Mouse (Mus musculus) G1E (cell line): Measurements from ENCODE around the gene Mthfs. TPM values are rescaled to one million over a fixed set of nuclear protein-coding genes. Genes with fewer than 3 reads are reported as not detected.
"Not testable (repeated sequence)": the region's sequence is repeated elsewhere in the genome, so short reads cannot be mapped to it uniquely, and the experiment has no call there.

Experiments used
- ATAC-seq: 2 replicates; pipeline ENCODE4 v1.8.0; 2016; ENCODE audit warnings: mild to moderate bottlenecking; ENCODE audit not compliant: insufficient number of reproducible peaks, poor library complexity, low FRiP score, severe bottlenecking; ENCODE audit errors: extremely low read depth
- DNase-seq: peaks from one replicate; pipeline ENCODE4 v3.0.0; 2012; ENCODE audit warnings: low spot score
- H3K27me3 ChIP-seq: 2 replicates; pipeline ENCODE4 v1.6.1; 2012; ENCODE audit warnings: mild to moderate bottlenecking, low read length, inconsistent platforms; ENCODE audit not compliant: insufficient read depth
- H3K36me3 ChIP-seq: replicated peaks from 2 replicates; pipeline ENCODE3; 2012; ENCODE audit warnings: mild to moderate bottlenecking, inconsistent platforms
- H3K4me1 ChIP-seq: 2 replicates; pipeline ENCODE4 v1.6.1; 2012; ENCODE audit warnings: low read depth, low read length, inconsistent platforms, mixed read lengths; ENCODE audit not compliant: insufficient read depth
- H3K4me3 ChIP-seq: 2 replicates; pipeline ENCODE4 v1.5.1; 2012; ENCODE audit warnings: low read depth, mild to moderate bottlenecking, inconsistent platforms, low read length, moderate library complexity, mixed read lengths
- H3K9me3 ChIP-seq: replicated peaks from 2 replicates; pipeline ENCODE4 v1.6.1; 2012; ENCODE audit warnings: inconsistent platforms
- CTCF ChIP-seq: IDR thresholded peaks from 2 replicates; pipeline ENCODE4 v1.5.1; 2012; ENCODE audit warnings: low read depth, low read length, inconsistent platforms, mixed read lengths
- GATA1 ChIP-seq: IDR thresholded peaks from 2 replicates; pipeline ENCODE4 v1.6.1; 2012; ENCODE audit warnings: borderline replicate concordance, low read length, inconsistent platforms, mixed read lengths
- GATA2 ChIP-seq: IDR thresholded peaks from 2 replicates; pipeline ENCODE4 v1.6.1; 2012; ENCODE audit warnings: low read depth, low read length, inconsistent platforms, borderline replicate concordance
- POLR2AphosphoS5 ChIP-seq: IDR thresholded peaks from 2 replicates; pipeline ENCODE4 v1.6.1; 2012; ENCODE audit warnings: low read depth, low read length, inconsistent platforms; ENCODE audit not compliant: insufficient replicate concordance
- TAL1 ChIP-seq: conservative IDR thresholded peaks from 2 replicates; pipeline ENCODE4 v1.6.1; 2012; ENCODE audit warnings: low read depth, low read length, inconsistent platforms, mixed read lengths
- polyA plus RNA-seq: library from polyadenylated mRNA; stranded (reverse); fragments of >175 nt; gene quantifications from 2 replicates; pipeline ENCODE4 v1.2.3, GENCODE M21; 2012
- total RNA-seq, 2 experiments: library from RNA; stranded (forward) in 1 of 2; stranded (reverse) in 1 of 2; fragments of 200-1000 nt in 1 of 2; fragments of >200 nt in 1 of 2; fragmentation: Nextera tagmentation in 1 of 2; gene quantifications; 2 replicates each; pipeline ENCODE4 v1.2.3; 2014 to 2017

Gene Mthfs
- total and polyA plus RNA-seq, 3 experiments: 3.8 to 16.6 (median 7.3) TPM

DNA sequence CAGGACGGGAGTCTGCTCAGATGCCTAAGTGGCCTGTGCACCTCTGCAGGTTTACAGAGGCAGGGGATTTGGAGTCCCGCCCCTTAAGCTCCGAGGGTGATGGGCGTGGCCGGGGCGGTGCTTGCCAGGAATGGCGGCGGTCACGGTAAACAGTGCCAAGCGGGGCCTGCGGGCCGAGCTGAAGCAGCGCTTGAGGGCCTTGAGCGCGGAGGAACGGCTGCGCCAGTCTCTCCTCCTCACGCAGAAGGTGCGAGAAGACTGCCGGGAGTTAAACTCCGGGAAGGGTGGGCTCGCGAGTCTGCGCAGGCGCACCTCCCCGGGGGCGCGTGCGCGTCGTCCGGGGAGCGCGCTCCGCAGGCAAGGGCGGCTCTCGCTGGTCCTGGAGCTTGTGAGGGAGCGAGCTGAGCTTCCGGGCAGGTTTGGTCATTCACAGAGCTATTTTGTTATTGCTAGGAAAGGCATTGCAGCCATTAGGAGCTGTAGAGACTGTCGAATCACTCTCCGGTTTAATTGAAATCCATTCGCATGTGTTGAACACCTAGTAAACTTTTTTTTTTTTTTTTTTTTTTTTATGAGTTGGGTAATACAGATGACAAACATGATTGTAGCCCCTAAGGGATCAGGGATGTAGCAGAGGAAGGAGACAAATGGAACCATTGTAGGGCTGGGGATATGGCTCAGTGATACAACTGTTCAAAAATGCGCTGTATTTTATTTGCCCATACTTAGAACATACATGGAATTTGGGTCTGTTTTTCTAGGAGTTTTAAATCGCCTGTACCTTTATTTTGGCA lies 786 bp downstream of the Mthfs start:
- not testable (repeated sequence) for H3K9me3 ChIP-seq, H3K27me3 ChIP-seq, DNase-seq, H3K36me3 ChIP-seq, H3K4me1 ChIP-seq
- ATAC-seq: peak; percentile 83
- H3K4me3 ChIP-seq: peak overlapping the region; percentile 63; the same call in 1 of the 2 replicates

GRCm38 (mm10) chr9:89212428-89212827 lies 2.0 kb downstream of the Mthfs start:
- not testable (repeated sequence) for DNase-seq, H3K27me3 ChIP-seq
- peak; percentile 16; the same call in 1 of the 2 replicates for ATAC-seq

GRCm38 (mm10) chr9:89218174-89218573 lies 7.7 kb downstream of the Mthfs start:
- H3K4me1 ChIP-seq, H3K9me3 ChIP-seq, H3K27me3 ChIP-seq, ATAC-seq, H3K4me3 ChIP-seq, H3K36me3 ChIP-seq, DNase-seq: not testable (repeated sequence)

More at GRCm38 (mm10) chr9:89212428-89212827, 2.0 kb downstream of the Mthfs start:
- H3K36me3 ChIP-seq, H3K4me3 ChIP-seq, H3K9me3 ChIP-seq, H3K4me1 ChIP-seq: not testable (repeated sequence)

DNA sequence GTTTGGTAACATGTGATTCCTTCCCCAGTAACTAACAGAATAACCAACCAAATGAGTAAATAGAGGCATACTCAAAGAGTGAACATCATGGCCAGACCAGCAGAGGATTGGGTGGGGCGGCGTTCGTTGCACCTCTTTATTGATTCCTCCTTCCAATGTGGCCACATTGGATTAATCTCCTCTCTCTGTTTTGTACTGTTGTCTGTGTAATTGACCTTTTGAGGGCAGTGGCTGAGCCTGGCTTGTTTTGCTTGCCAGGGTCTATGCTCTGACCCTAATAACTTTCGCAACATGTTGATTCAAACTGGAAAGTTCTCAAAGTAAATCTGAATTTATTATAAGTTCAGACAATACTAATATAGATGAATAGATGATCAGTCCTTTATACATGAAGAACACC lies 9.2 kb downstream of the Mthfs start:
- H3K36me3 ChIP-seq, H3K9me3 ChIP-seq, H3K4me3 ChIP-seq, H3K27me3 ChIP-seq, H3K4me1 ChIP-seq, DNase-seq, ATAC-seq: not testable (repeated sequence)

DNA sequence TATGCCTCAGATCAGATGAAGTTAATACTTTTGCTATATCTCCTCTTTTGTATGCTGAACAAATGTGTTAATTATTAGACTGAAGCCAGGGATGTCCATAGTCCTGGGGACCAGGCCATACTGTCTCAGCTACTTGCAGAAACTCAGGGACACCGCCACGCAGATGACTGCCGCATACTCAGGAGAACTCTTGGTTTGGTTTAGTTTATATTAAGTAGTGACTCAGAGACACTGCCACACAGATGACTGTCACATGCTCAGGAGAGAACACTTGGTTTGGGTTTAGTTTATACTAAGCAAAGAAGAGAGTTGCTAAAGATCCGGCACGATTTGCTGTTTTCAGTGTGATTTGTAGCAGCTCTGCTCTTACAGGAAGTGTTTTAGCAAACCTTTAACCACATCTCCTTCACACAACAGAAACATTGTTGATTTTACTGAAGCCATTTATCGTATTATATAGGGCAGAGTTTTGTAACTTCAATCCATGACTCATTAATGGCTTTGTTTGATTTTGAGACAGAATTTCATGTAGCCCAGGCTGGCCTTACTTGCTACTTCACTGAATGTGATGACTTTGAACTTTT lies 10.3 kb downstream of the Mthfs start:
- H3K36me3 ChIP-seq, H3K4me3 ChIP-seq, H3K9me3 ChIP-seq, DNase-seq, H3K27me3 ChIP-seq, H3K4me1 ChIP-seq, ATAC-seq: not testable (repeated sequence)

- no peak for DNase-seq
- H3K27me3 ChIP-seq: no peaks in the 10 kb centered on the region
- no peaks in the 10 kb centered on the region for H3K9me3 ChIP-seq
- H3K4me3 ChIP-seq: no peak overlapping the region
- TF ChIP-seq GATA2 (no peak), TAL1 (no peak), CTCF (no peak), GATA1 (no peak), POLR2AphosphoS5 (no peak)
- ATAC-seq: no peak
- no peaks in the 10 kb centered on the region for H3K36me3 ChIP-seq
- no peaks in the 10 kb centered on the region for H3K4me1 ChIP-seq
These were observed 15.6 kb downstream of the Mthfs start for GRCm38 (mm10) chr9:89226071-89226470.

GRCm38 (mm10) chr9:89228122-89228521 lies 17.6 kb downstream of the Mthfs start:
- no peak for ATAC-seq

DNA sequence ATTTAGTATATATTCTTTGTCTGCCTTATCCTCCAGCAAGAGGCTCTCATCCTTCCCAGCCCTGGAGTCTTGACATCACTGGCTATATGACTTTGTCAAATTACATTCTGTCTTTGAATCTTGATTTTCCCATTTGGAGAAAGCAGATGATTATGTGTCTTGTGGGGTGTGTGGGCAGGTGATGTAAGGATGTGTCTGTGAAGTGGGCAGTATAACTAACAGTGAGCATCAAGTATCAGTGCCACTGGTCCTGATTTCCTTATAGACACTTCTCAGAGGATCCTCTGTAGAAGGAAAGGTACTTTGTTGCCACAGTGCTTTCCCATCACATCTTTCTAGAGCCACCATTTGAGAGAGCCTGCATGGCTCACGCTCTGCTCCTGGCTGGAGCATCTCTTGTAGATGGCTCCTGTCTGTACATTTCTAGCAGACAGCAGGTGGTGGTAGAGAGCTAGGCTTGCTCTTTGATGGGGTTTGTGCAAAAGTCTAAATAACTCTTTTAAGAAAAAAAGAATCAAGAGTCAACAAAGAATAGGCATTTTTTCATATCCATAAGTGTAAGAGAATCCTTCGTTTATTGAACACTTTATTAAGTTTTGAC lies 20.5 kb downstream of the Mthfs start:
- H3K9me3 ChIP-seq, H3K4me1 ChIP-seq, DNase-seq, H3K27me3 ChIP-seq, H3K4me3 ChIP-seq, H3K36me3 ChIP-seq: not testable (repeated sequence)
- ATAC-seq: peak; percentile 49; the same call in 1 of the 2 replicates

More at GRCm38 (mm10) chr9:89228122-89228521, 17.6 kb downstream of the Mthfs start:
- Histone ChIP-seq H3K4me3 (no peak overlapping the region), H3K36me3 (no peaks in the 10 kb centered on the region), H3K9me3 (no peaks in the 10 kb centered on the region), H3K27me3 (no peaks in the 10 kb centered on the region), H3K4me1 (no peaks in the 10 kb centered on the region)
- DNase-seq: no peak
- TF ChIP-seq POLR2AphosphoS5 (no peak), GATA1 (no peak), CTCF (no peak), TAL1 (no peak), GATA2 (no peak)

- not testable (repeated sequence) for H3K9me3 ChIP-seq, H3K27me3 ChIP-seq, H3K4me1 ChIP-seq, DNase-seq, H3K4me3 ChIP-seq, ATAC-seq, H3K36me3 ChIP-seq
These were observed 26.7 kb downstream of the Mthfs start for GRCm38 (mm10) chr9:89237131-89237530.

DNA sequence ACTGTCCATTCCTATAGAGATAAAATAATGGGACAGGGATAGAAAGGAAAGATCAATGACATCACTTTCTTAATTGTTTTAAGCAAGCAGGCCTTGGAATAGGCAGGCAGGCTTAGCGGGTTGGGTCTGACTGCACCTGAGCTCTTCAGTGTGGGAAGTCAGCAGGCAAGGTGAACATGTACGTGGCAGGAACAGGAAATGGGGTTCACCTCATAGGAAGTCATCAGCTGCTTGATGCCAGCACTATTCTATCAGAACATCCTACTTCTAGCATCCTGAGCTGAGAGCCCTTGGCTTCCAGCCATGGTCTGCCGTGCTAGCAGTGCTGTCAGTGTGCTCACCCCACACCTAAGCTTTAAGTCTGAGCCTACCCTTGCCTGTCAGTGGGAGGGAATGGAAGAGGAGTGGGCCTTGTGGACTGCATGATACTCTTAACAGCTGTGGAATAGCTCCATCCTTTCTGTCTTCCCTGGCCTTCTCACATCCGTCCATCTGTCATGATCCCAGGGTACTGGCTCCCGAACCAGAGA lies 28.6 kb downstream of the Mthfs start:
- not testable (repeated sequence) for H3K4me1 ChIP-seq, H3K36me3 ChIP-seq, DNase-seq, H3K9me3 ChIP-seq, H3K4me3 ChIP-seq, H3K27me3 ChIP-seq, ATAC-seq
